ENCODE assay signal across 16 mouse cellular contexts in the genomic region with DNA sequence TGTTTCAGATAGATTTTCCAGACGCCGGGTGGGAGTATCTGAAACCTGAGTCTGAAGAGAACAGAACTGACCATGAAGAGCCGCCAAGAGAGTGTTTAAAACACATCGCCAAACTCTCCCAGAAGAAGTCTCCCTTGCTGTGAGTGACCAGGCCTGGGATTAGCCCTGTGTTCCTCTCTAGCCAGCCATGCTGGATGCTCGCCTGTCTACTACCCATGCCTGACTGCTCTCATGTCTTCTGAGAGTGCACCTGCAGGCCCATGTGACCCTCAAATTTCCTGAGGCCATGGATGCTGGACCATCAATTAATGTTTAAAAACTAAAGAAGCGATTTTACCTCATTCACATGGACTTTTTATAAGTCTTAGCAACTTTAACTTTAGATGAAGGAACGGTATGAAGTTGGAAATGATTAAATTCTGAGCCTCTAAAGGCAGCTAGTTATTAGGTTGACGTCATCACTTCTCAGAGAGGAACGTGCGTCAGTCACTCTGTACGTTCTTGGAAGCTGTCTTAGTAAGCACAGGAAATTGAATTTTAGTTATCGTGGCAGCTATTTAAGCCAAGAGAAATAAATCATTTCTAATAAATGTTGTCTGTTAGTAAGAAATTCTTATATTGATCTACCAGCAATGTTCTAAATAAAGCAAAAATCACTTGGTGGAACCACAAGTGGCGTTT.
"Had no signal": no experiment of that assay in that cellular context is flagged by ENCODE, and none has a peak within 500 bp of the region (broad histone marks: within the 10 kb centered on the region; RNA-seq: fewer than 3 reads in every experiment).

No protein-coding gene starts in this region.

- H3K27me3 ChIP-seq: megakaryocyte, embryonic 14.5 days; midbrain, embryonic 13.5 days; midbrain, embryonic 15.5 days; neural tube, embryonic 12.5 days; stomach, embryonic 15.5 days had no signal

- H3K4me1 ChIP-seq: megakaryocyte, embryonic 14.5 days; midbrain, embryonic 15.5 days; neural tube, embryonic 12.5 days; stomach, embryonic 15.5 days had no signal

- H3K4me3 ChIP-seq: megakaryocyte, embryonic 14.5 days; midbrain, embryonic 13.5 days; midbrain, embryonic 15.5 days; neural tube, embryonic 12.5 days; stomach, embryonic 15.5 days had no signal

- H3K9me3 ChIP-seq: midbrain, embryonic 13.5 days; midbrain, embryonic 15.5 days; neural tube, embryonic 12.5 days; stomach, embryonic 15.5 days had no signal

- ATAC-seq: midbrain, embryonic 13.5 days; midbrain, embryonic 15.5 days had no signal

- H3K9ac ChIP-seq: lung, embryonic 14.5 days; midbrain, embryonic 13.5 days; midbrain, embryonic 15.5 days; neural tube, embryonic 12.5 days; stomach, embryonic 15.5 days had no signal

- DNase-seq: lung, adult 18-20 months; lung, embryonic 14.5 days; lung, postnatal 10 days; lung, postnatal 36 days; right cerebral cortex, postnatal 14 days; thymus, adult 2 months; thymus, postnatal 25 days; thymus, postnatal 4 days had no signal

- H3K36me3 ChIP-seq: midbrain, embryonic 13.5 days; midbrain, embryonic 15.5 days; neural tube, embryonic 12.5 days; stomach, embryonic 15.5 days had no signal

- H3K4me2 ChIP-seq: lung, embryonic 14.5 days; midbrain, embryonic 11.5 days; midbrain, embryonic 13.5 days; midbrain, embryonic 15.5 days; neural tube, embryonic 12.5 days; stomach, embryonic 15.5 days had no signal

- H3K27ac ChIP-seq: macrophage; midbrain, embryonic 13.5 days; midbrain, embryonic 15.5 days; neural tube, embryonic 12.5 days; stomach, embryonic 15.5 days; stomach, postnatal 0 days had no signal
